Mouse (Mus musculus): ENCODE data around the gene Zfp831. TPM values are rescaled to one million over a fixed set of nuclear protein-coding genes. Genes with fewer than 3 reads are reported as not detected.

The Zfp831 gene
- polyA plus RNA-seq, 1 experiment from 2014 or later, result not detected

GRCm38 (mm10) chr2:174748381-174748780, 105.0 kb downstream of the Zfp831 start:
- Histone ChIP-seq H3K9ac (replicated peaks; ENCODE audit: low read length) (no peak overlapping the region), H3K9me3 (replicated peaks; ENCODE audit: control insufficient read depth, low read length) (no peaks in the 10 kb centered on the region), H3K27me3 (ENCODE audit: control insufficient read depth, insufficient read depth, low read length) (no peaks in the 10 kb centered on the region), H3K27ac (replicated peaks; ENCODE audit: low read depth, low read length) (no peak overlapping the region), H3K36me3 (replicated peaks; ENCODE audit: control insufficient read depth, insufficient read depth, low read depth, low read length) (no peaks in the 10 kb centered on the region), H3K4me3 (ENCODE audit: low read depth, low read length) (no peak overlapping the region), H3K4me2 (ENCODE audit: low read depth, low read length) (no peak overlapping the region), H3K4me1 (ENCODE audit: control insufficient read depth, insufficient read depth, low read length) (no peaks in the 10 kb centered on the region)
- ATAC-seq (replicated peaks; ENCODE audit: insufficient number of reproducible peaks, low FRiP score, low TSS enrichment, low read depth), result no peak
- 74% methylated on average over 8 of the region's 8 CpGs for WGBS
- no peak for DNase-seq (ENCODE audit: low spot score)

GRCm38 (mm10) chr2:174753197-174753596, 109.9 kb downstream of the Zfp831 start:
- Histone ChIP-seq H3K27ac (replicated peaks; ENCODE audit: low read depth, low read length) (no peak overlapping the region), H3K4me3 (ENCODE audit: low read depth, low read length) (no peak overlapping the region), H3K4me2 (ENCODE audit: low read depth, low read length) (no peak overlapping the region), H3K4me1 (ENCODE audit: control insufficient read depth, insufficient read depth, low read length) (no peaks in the 10 kb centered on the region), H3K36me3 (replicated peaks; ENCODE audit: control insufficient read depth, insufficient read depth, low read depth, low read length) (no peaks in the 10 kb centered on the region), H3K27me3 (ENCODE audit: control insufficient read depth, insufficient read depth, low read length) (no peaks in the 10 kb centered on the region), H3K9me3 (replicated peaks; ENCODE audit: control insufficient read depth, low read length) (no peaks in the 10 kb centered on the region), H3K9ac (replicated peaks; ENCODE audit: low read length) (no peak overlapping the region)
- 94% methylated on average over 1 of the region's 1 CpGs for WGBS
- no peak for DNase-seq (ENCODE audit: low spot score)
- no peak for ATAC-seq (replicated peaks; ENCODE audit: insufficient number of reproducible peaks, low FRiP score, low TSS enrichment, low read depth)

GRCm38 (mm10) chr2:174754231-174754630, 110.9 kb downstream of the Zfp831 start:
- no peak for ATAC-seq (replicated peaks; ENCODE audit: insufficient number of reproducible peaks, low FRiP score, low TSS enrichment, low read depth)
- WGBS, result 30% methylated on average over 1 of the region's 1 CpGs

GRCm38 (mm10) chr2:174759189-174759588, 115.9 kb downstream of the Zfp831 start:
- ATAC-seq (replicated peaks; ENCODE audit: insufficient number of reproducible peaks, low FRiP score, low TSS enrichment, low read depth), result no peak; the same call in 1 of the 2 replicates
- whole genome bisulfite sequencing, result 87% methylated on average over 4 of the region's 4 CpGs

More at GRCm38 (mm10) chr2:174754231-174754630, 110.9 kb downstream of the Zfp831 start:
- no peak overlapping the region for H3K27ac ChIP-seq (replicated peaks; ENCODE audit: low read depth, low read length)
- no peaks in the 10 kb centered on the region for H3K9me3 ChIP-seq (replicated peaks; ENCODE audit: control insufficient read depth, low read length)
- no peak overlapping the region for H3K4me2 ChIP-seq (ENCODE audit: low read depth, low read length)
- no peaks in the 10 kb centered on the region for H3K36me3 ChIP-seq (replicated peaks; ENCODE audit: control insufficient read depth, insufficient read depth, low read depth, low read length)
- H3K4me3 ChIP-seq (ENCODE audit: low read depth, low read length), result no peak overlapping the region
- H3K9ac ChIP-seq (replicated peaks; ENCODE audit: low read length), result no peak overlapping the region
- DNase-seq (ENCODE audit: low spot score), result peak; percentile 40
- H3K27me3 ChIP-seq (ENCODE audit: control insufficient read depth, insufficient read depth, low read length), result no peaks in the 10 kb centered on the region
- no peaks in the 10 kb centered on the region for H3K4me1 ChIP-seq (ENCODE audit: control insufficient read depth, insufficient read depth, low read length)

More at GRCm38 (mm10) chr2:174759189-174759588, 115.9 kb downstream of the Zfp831 start:
- peaks cover 4% of the 10 kb centered on the region; the same call in 1 of the 2 replicates for H3K4me1 ChIP-seq (ENCODE audit: control insufficient read depth, insufficient read depth, low read length)
- no peak overlapping the region for H3K27ac ChIP-seq (replicated peaks; ENCODE audit: low read depth, low read length)
- H3K9me3 ChIP-seq (replicated peaks; ENCODE audit: control insufficient read depth, low read length), result no peaks in the 10 kb centered on the region
- DNase-seq (ENCODE audit: low spot score), result no peak
- H3K4me3 ChIP-seq (ENCODE audit: low read depth, low read length), result no peak overlapping the region
- no peaks in the 10 kb centered on the region for H3K27me3 ChIP-seq (ENCODE audit: control insufficient read depth, insufficient read depth, low read length)
- H3K9ac ChIP-seq (replicated peaks; ENCODE audit: low read length), result no peak overlapping the region
- no peak overlapping the region for H3K4me2 ChIP-seq (ENCODE audit: low read depth, low read length)
- no peaks in the 10 kb centered on the region for H3K36me3 ChIP-seq (replicated peaks; ENCODE audit: control insufficient read depth, insufficient read depth, low read depth, low read length)

Other genes with a start within 250 kb of the Zfp831 start
- gene Nelfcd, start 227.7 kb upstream of the Zfp831 start, polyA plus RNA-seq (2014; fragmentation: Nextera tagmentation; extraction: Ambion mirVana), result 184 and 204 TPM in 2 replicates
- gene Ctsz, start 204.5 kb upstream of the Zfp831 start, polyA plus RNA-seq (2014; fragmentation: Nextera tagmentation; extraction: Ambion mirVana), result 86.5 and 106 TPM in 2 replicates
- 5.2 and 6.6 TPM in 2 replicates for gene Tubb1, start 192.8 kb upstream of the Zfp831 start, polyA plus RNA-seq (2014; fragmentation: Nextera tagmentation; extraction: Ambion mirVana)
- 686 and 711 TPM in 2 replicates for gene Atp5e, start 179.4 kb upstream of the Zfp831 start, polyA plus RNA-seq (2014; fragmentation: Nextera tagmentation; extraction: Ambion mirVana)
- 131 and 134 TPM in 2 replicates for gene Prelid3b, start 170.5 kb upstream of the Zfp831 start, polyA plus RNA-seq (2014; fragmentation: Nextera tagmentation; extraction: Ambion mirVana)
- gene Edn3, start 117.1 kb downstream of the Zfp831 start, polyA plus RNA-seq (2014; fragmentation: Nextera tagmentation; extraction: Ambion mirVana), result 18.6 and 19.5 TPM in 2 replicates

Measured in embryonic facial prominence, embryonic 11.5 days (tissue).